Comparison of ENCODE assay signal across 10 mouse cellular contexts in genomic region chr4:139596715-139597114, GRCm38 (mm10). TPM values are rescaled to one million over a fixed set of nuclear protein-coding genes. Genes with fewer than 3 reads are reported as not detected.
A peak's percentile ranks its signal among the peaks of the same experiment; 100 is the strongest.
DNase-seq lines count a peak whose midpoint lies in the region; ATAC-seq and TF ChIP-seq lines count a peak whose summit lies in the region.
"Had no signal": no experiment of that assay in that cellular context is flagged by ENCODE, and none has a peak within 500 bp of the region (broad histone marks: within the 10 kb centered on the region; RNA-seq: fewer than 3 reads in every experiment).

No protein-coding gene starts in this region.

- H3K27me3 ChIP-seq in kidney, postnatal 0 days (ENCODE audit: insufficient read depth, low read length), result no peaks in the 10 kb centered on the region
- no peaks in the 10 kb centered on the region for H3K27me3 ChIP-seq in kidney, adult 2 months (replicated peaks; ENCODE audit: control insufficient read depth, insufficient read depth, low read length)
- no peaks in the 10 kb centered on the region for H3K27me3 ChIP-seq in embryonic facial prominence, embryonic 11.5 days (ENCODE audit: control insufficient read depth, insufficient read depth, low read length)
- no peaks in the 10 kb centered on the region for H3K27me3 ChIP-seq in hindbrain, embryonic 12.5 days
- no peaks in the 10 kb centered on the region for H3K27me3 ChIP-seq in midbrain, embryonic 16.5 days (ENCODE audit: control insufficient read depth, insufficient read depth, low read depth, low read length)
- H3K27me3 ChIP-seq in intestine, embryonic 16.5 days (replicated peaks; ENCODE audit: control insufficient read depth, insufficient read depth, low read length), result no peaks in the 10 kb centered on the region

- no peak for DNase-seq in kidney, postnatal 0 days (ENCODE audit: low spot score)
- no peak for DNase-seq in kidney, adult 2 months
- DNase-seq in embryonic facial prominence, embryonic 11.5 days (ENCODE audit: low spot score), result no peak
- no peak for DNase-seq in thymus, adult 18-20 months
- no peak for DNase-seq in cerebellum, adult 11 months
- DNase-seq: gastrocnemius, postnatal 10 days had no signal

- no peak for TF ChIP-seq POLR2A in kidney, adult 2 months (IDR thresholded peaks at IDR 0.05; ENCODE audit: low read depth, low read length)

- no peak overlapping the region for H3K4me3 ChIP-seq in kidney, postnatal 0 days (replicated peaks; ENCODE audit: low read depth, low read length)
- no peak overlapping the region for H3K4me3 ChIP-seq in kidney, adult 2 months (ENCODE audit: insufficient read depth, low read depth, low read length)
- H3K4me3 ChIP-seq in embryonic facial prominence, embryonic 11.5 days (ENCODE audit: low read depth, low read length), result no peak overlapping the region
- no peak overlapping the region for H3K4me3 ChIP-seq in hindbrain, embryonic 12.5 days
- no peak overlapping the region for H3K4me3 ChIP-seq in midbrain, embryonic 16.5 days (ENCODE audit: low read depth, low read length)
- H3K4me3 ChIP-seq in intestine, embryonic 16.5 days (ENCODE audit: low read length), result no peak overlapping the region

- no peak overlapping the region for H3K9ac ChIP-seq in kidney, postnatal 0 days (ENCODE audit: low read depth, low read length)
- H3K9ac ChIP-seq in embryonic facial prominence, embryonic 11.5 days (replicated peaks; ENCODE audit: low read length), result no peak overlapping the region
- H3K9ac ChIP-seq in hindbrain, embryonic 12.5 days, result no peak overlapping the region; the same call in none of the 2 replicates
- H3K9ac ChIP-seq in midbrain, embryonic 16.5 days (ENCODE audit: low read depth, low read length), result peak overlapping the region; percentile 27
- no peak overlapping the region for H3K9ac ChIP-seq in intestine, embryonic 16.5 days (ENCODE audit: low read depth, low read length)

- ATAC-seq in kidney, postnatal 0 days (replicated peaks; ENCODE audit: low FRiP score, low read depth), result no peak
- no peak for ATAC-seq in embryonic facial prominence, embryonic 11.5 days (replicated peaks; ENCODE audit: insufficient number of reproducible peaks, low FRiP score, low TSS enrichment, low read depth)
- peak; percentile 39 for ATAC-seq in hindbrain, embryonic 12.5 days (ENCODE audit: low FRiP score)
- peak; percentile 11; the same call in 1 of the 2 replicates for ATAC-seq in midbrain, embryonic 16.5 days
- no peak for ATAC-seq in intestine, embryonic 16.5 days

- 42% methylated on average over 9 of the region's 9 CpGs for WGBS in kidney, postnatal 0 days
- WGBS in kidney, adult 2 months, result 72% methylated on average over 9 of the region's 9 CpGs
- WGBS in embryonic facial prominence, embryonic 11.5 days, result 15% methylated on average over 9 of the region's 9 CpGs
- 19% methylated on average over 9 of the region's 9 CpGs for WGBS in hindbrain, embryonic 12.5 days
- 7% methylated on average over 9 of the region's 9 CpGs for WGBS in midbrain, embryonic 16.5 days
- WGBS in intestine, embryonic 16.5 days, result 55% methylated on average over 9 of the region's 9 CpGs

- H3K36me3 ChIP-seq in kidney, postnatal 0 days (ENCODE audit: insufficient read depth, low read length), result no peaks in the 10 kb centered on the region
- no peaks in the 10 kb centered on the region for H3K36me3 ChIP-seq in kidney, adult 2 months (ENCODE audit: control insufficient read depth, insufficient read depth, low read length)
- no peaks in the 10 kb centered on the region for H3K36me3 ChIP-seq in embryonic facial prominence, embryonic 11.5 days (replicated peaks; ENCODE audit: control insufficient read depth, insufficient read depth, low read depth, low read length)
- no peaks in the 10 kb centered on the region for H3K36me3 ChIP-seq in hindbrain, embryonic 12.5 days
- no peaks in the 10 kb centered on the region for H3K36me3 ChIP-seq in midbrain, embryonic 16.5 days (ENCODE audit: control insufficient read depth, insufficient read depth, low read length)
- H3K36me3 ChIP-seq in intestine, embryonic 16.5 days (ENCODE audit: control insufficient read depth, insufficient read depth, low read length), result no peaks in the 10 kb centered on the region

- H3K4me1 ChIP-seq in kidney, postnatal 0 days (replicated peaks; ENCODE audit: insufficient read depth, low read length), result peaks cover 47% of the 10 kb centered on the region
- H3K4me1 ChIP-seq in kidney, adult 2 months (ENCODE audit: control insufficient read depth, insufficient read depth, low read length), result peaks cover 17% of the 10 kb centered on the region
- peaks cover 21% of the 10 kb centered on the region for H3K4me1 ChIP-seq in embryonic facial prominence, embryonic 11.5 days (ENCODE audit: control insufficient read depth, insufficient read depth, low read length)
- H3K4me1 ChIP-seq in hindbrain, embryonic 12.5 days, result peaks cover 66% of the 10 kb centered on the region
- H3K4me1 ChIP-seq in midbrain, embryonic 16.5 days (ENCODE audit: control insufficient read depth, insufficient read depth, low read length), result peaks cover 42% of the 10 kb centered on the region
- H3K4me1 ChIP-seq in intestine, embryonic 16.5 days (ENCODE audit: control insufficient read depth, insufficient read depth, low read length), result peaks cover 50% of the 10 kb centered on the region

- peak overlapping the region; percentile 92; the same call in 1 of the 2 replicates for H3K27ac ChIP-seq in kidney, postnatal 0 days
- no peak overlapping the region; the same call in 1 of the 2 replicates for H3K27ac ChIP-seq in kidney, adult 2 months (ENCODE audit: insufficient read depth, low read depth, low read length)
- 0 out of 2 replicates have a peak overlapping the region, but pooled peaks have one; percentile 49 for H3K27ac ChIP-seq in embryonic facial prominence, embryonic 11.5 days (replicated peaks; ENCODE audit: low read depth, low read length)
- peak overlapping the region; percentile 66 for H3K27ac ChIP-seq in hindbrain, embryonic 12.5 days
- H3K27ac ChIP-seq in midbrain, embryonic 16.5 days (ENCODE audit: low read length), result no peak overlapping the region
- H3K27ac ChIP-seq in intestine, embryonic 16.5 days (ENCODE audit: low read length), result no peak overlapping the region

- H3K9me3 ChIP-seq in kidney, postnatal 0 days (replicated peaks; ENCODE audit: low read length), result no peaks in the 10 kb centered on the region
- H3K9me3 ChIP-seq in embryonic facial prominence, embryonic 11.5 days (replicated peaks; ENCODE audit: control insufficient read depth, low read length), result no peaks in the 10 kb centered on the region
- no peaks in the 10 kb centered on the region for H3K9me3 ChIP-seq in hindbrain, embryonic 12.5 days (replicated peaks)
- no peaks in the 10 kb centered on the region for H3K9me3 ChIP-seq in midbrain, embryonic 16.5 days (replicated peaks; ENCODE audit: control insufficient read depth, low read length, poor library complexity, severe bottlenecking)
- no peaks in the 10 kb centered on the region for H3K9me3 ChIP-seq in intestine, embryonic 16.5 days (ENCODE audit: control insufficient read depth, low read length)

- H3K4me2 ChIP-seq in kidney, postnatal 0 days (ENCODE audit: low read length), result no peak overlapping the region
- no peak overlapping the region for H3K4me2 ChIP-seq in embryonic facial prominence, embryonic 11.5 days (ENCODE audit: low read depth, low read length)
- H3K4me2 ChIP-seq in hindbrain, embryonic 12.5 days (replicated peaks), result peak overlapping the region; percentile 14; the same call in 1 of the 2 replicates
- H3K4me2 ChIP-seq in midbrain, embryonic 16.5 days (ENCODE audit: low read length), result no peak overlapping the region
- H3K4me2 ChIP-seq in intestine, embryonic 16.5 days (ENCODE audit: low read depth, low read length), result no peak overlapping the region

- TF ChIP-seq CTCF in kidney, postnatal 0 days (IDR thresholded peaks at IDR 0.05; ENCODE audit: low read depth), result no peak
- TF ChIP-seq CTCF in kidney, adult 2 months (conservative IDR thresholded peaks at IDR 0.05; ENCODE audit: insufficient read depth, insufficient read length, low read depth, low read length), result no peak

RNA-seq across cellular contexts. Expression of gene Gm21969, which starts 6.3 kb away (rescaled TPM):
- 0.04 TPM in 1 of 2 replicates, not detected in the other for polyA plus RNA-seq in kidney, postnatal 0 days (2015; fragmentation: Nextera tagmentation; extraction: Ambion mirVana)
- 0.02 and 0.08 TPM in 2 replicates for polyA plus RNA-seq in kidney, adult 2 months (2012; rRNA removed)
- polyA plus RNA-seq in embryonic facial prominence, embryonic 11.5 days (2014; fragmentation: Nextera tagmentation; extraction: Ambion mirVana), result not detected in 2 replicates
- polyA plus RNA-seq in hindbrain, embryonic 12.5 days (2016; fragmentation: Nextera tagmentation; extraction: Ambion mirVana), result not detected in 2 replicates
- not detected in 2 replicates for polyA plus RNA-seq in midbrain, embryonic 16.5 days (2015; fragmentation: Nextera tagmentation; extraction: Ambion mirVana)
- not detected in 2 replicates for polyA plus RNA-seq in intestine, embryonic 16.5 days (2015; fragmentation: Nextera tagmentation; extraction: Ambion mirVana)
- polyA plus RNA-seq: testis, adult 2 months had no signal

RNA-seq across cellular contexts. Expression of gene Aldh4a1, which starts 26.0 kb away (rescaled TPM):
- polyA plus RNA-seq in kidney, postnatal 0 days (2015; fragmentation: Nextera tagmentation; extraction: Ambion mirVana), result 91.0 and 106 TPM in 2 replicates
- polyA plus RNA-seq in kidney, adult 2 months (2012; rRNA removed), result 517 and 605 TPM in 2 replicates
- polyA plus RNA-seq in embryonic facial prominence, embryonic 11.5 days (2014; fragmentation: Nextera tagmentation; extraction: Ambion mirVana), result 13.1 and 14.7 TPM in 2 replicates
- polyA plus RNA-seq in hindbrain, embryonic 12.5 days (2016; fragmentation: Nextera tagmentation; extraction: Ambion mirVana), result 20.6 and 21.4 TPM in 2 replicates
- 23.5 and 27.0 TPM in 2 replicates for polyA plus RNA-seq in midbrain, embryonic 16.5 days (2015; fragmentation: Nextera tagmentation; extraction: Ambion mirVana)
- 13.7 and 17.2 TPM in 2 replicates for polyA plus RNA-seq in intestine, embryonic 16.5 days (2015; fragmentation: Nextera tagmentation; extraction: Ambion mirVana)

RNA-seq across cellular contexts. Expression of gene Tas1r2, which starts 56.6 kb away (rescaled TPM):
- polyA plus RNA-seq in kidney, postnatal 0 days (2015; fragmentation: Nextera tagmentation; extraction: Ambion mirVana), result not detected in 2 replicates
- 0.08 and 0.14 TPM in 2 replicates for polyA plus RNA-seq in kidney, adult 2 months (2012; rRNA removed)
- not detected in 2 replicates for polyA plus RNA-seq in embryonic facial prominence, embryonic 11.5 days (2014; fragmentation: Nextera tagmentation; extraction: Ambion mirVana)
- polyA plus RNA-seq in hindbrain, embryonic 12.5 days (2016; fragmentation: Nextera tagmentation; extraction: Ambion mirVana), result not detected in 2 replicates
- polyA plus RNA-seq in midbrain, embryonic 16.5 days (2015; fragmentation: Nextera tagmentation; extraction: Ambion mirVana), result not detected in 2 replicates
- polyA plus RNA-seq in intestine, embryonic 16.5 days (2015; fragmentation: Nextera tagmentation; extraction: Ambion mirVana), result not detected in 2 replicates
- polyA plus RNA-seq: testis, adult 2 months had no signal

Comparison
In these comparisons a context has a peak if more than half of its experiments do, and no peak if none do; other contexts are left out.
1. H3K27ac ChIP-seq: peak in kidney, postnatal 0 days (single experiment), embryonic facial prominence, embryonic 11.5 days (single experiment) and hindbrain, embryonic 12.5 days (single experiment); none in kidney, adult 2 months (single experiment), midbrain, embryonic 16.5 days (single experiment) and intestine, embryonic 16.5 days (single experiment).
2. ATAC-seq: peak in hindbrain, embryonic 12.5 days (single experiment) and midbrain, embryonic 16.5 days (single experiment); none in kidney, postnatal 0 days (single experiment), embryonic facial prominence, embryonic 11.5 days (single experiment) and intestine, embryonic 16.5 days (single experiment).